Mouse (Mus musculus): Measurements from ENCODE around the gene Serpina5.

The Serpina5 gene

DNA sequence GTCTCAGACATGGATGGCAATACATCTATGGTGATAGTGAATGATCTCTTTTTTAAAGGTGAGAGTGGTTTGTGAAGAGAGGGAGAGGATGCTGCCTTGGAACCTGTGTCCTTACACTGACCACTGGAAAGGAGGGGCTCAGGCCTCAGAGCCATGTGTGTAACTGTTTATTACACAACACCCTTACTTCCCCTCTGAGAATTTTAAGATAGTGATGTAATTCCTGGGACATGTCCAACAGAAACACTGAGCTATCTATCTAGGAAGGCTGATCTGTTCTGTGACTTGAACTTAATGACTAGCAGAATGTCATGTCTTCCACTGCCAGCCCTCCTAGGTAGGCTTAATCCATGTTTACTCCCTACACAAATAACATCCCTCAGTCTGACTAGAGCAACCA, 30.1 kb downstream of the Serpina5 start:
- no peak for DNase-seq

DNA sequence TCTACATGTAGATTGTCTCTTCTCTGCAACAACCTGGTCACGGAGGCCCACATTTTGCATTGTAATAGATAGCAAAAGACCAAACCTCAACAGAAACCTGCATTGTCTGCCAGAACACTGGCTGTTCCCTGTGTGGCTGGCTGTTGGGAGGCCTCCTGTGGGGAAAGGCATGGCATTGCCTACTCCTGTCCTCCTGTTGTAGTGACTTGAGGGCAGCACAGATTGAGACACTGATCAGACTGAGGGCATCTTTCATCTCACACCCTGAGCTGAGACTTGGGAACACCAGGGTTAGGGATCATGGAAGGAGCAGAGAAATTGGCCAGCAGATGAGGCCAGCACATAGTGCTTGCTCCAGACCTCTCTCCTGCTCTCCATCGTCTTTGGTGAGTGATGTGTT, 37.3 kb downstream of the Serpina5 start:
- no peak for DNase-seq

DNA sequence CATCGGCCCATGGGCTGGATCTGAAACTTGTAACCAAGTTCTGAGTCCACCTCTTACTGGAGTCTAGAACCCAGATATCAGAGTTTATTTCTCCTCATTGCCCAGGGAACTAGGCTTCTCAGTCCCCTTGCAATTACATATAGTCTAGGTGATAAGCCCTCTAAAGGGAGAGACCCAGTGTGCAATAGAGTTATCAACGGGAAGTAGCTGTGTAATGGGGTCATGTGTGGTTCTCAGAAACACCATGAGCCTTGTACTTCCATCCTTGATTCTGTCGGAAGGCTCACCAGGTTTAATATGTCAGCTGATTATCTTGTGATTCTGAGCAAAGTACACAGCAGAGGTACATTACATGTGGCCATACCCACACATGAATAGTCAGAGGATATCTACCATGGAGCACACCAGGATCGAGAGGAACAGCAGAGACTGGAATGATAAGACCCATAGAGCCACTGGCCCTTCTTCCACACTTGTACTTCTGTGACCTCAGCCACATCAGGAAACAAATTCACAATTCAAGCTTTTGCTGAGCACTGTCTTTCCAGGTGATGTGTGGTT, 39.7 kb downstream of the Serpina5 start:
- DNase-seq = no peak

DNA sequence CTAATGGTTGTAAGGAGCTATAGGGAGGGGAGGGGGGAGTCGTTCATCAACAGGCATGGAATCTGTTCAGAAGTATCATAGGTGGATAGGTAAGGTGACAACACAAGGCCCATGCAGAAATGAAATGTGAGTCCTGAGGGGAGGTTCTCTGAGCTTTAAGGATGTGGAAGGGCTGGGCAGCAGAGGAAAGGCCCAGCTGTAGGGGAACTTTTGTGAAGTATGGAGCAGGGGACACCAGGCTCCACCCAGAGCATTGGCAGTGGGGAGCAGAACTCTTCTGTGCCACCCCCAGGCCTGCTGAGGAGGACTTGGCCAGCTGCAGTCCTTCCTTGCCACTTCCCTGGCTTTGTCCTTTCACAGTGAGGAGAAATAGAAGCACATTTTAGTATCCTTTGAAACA, 40.6 kb downstream of the Serpina5 start:
- DNase-seq = no peak

DNA sequence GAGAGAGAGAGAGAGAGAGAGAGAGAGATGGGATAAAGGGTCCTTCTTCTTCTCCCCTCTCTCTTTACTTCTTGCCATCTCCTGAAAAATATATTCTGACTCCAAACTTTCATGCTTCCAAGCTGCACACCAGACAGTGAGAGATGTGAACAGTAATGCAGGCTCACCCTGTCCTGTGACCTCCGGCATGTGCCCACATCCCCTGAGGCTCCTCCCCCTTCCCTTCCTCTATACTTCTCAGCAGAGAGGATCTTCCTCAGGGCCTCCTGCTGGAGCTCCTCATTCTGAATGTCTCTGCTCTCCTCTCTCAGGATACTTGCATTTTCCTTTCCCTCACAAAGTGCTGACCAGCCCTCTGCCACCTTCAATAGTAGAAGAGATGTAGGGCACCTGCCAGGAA, 41.5 kb downstream of the Serpina5 start:
- DNase-seq = no peak

DNA sequence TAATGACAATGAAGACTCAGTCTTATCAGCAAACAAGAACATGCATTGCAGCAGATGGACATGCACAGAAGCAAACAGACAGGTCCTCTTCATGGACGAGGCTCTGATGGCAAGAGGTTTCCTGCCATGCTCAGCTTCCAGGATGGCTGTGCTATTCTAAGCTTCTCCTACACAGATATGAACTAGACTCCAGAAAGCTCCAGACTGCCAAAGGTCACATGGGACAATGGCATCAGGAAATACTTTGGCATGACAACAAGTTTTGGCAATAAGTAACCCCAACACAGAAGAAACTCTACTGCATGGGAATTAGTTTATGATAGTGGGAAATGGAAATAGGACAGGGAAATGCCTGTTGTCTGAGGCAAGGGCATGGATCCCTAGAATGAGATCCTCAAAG, 42.4 kb downstream of the Serpina5 start:
- DNase-seq = no peak

DNA sequence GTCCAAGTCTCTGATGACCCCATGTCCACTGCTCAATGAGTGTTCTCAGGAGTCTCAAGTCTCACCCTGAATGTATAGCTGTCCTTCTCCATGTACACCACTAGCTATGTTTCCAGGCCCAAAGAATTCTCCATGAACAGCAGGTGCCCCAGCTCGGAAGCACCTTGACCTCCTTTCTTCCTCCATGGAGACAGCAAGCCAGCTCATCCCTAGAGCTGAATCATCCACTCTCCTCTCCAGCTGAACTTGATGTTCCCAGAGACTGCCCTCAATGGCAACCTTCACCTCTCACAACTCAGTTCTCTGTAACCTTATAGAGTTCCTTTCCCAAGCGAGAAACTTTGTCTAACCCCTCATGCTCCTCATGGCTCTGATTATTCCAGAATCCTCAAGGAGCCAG, 44.7 kb downstream of the Serpina5 start:
- DNase-seq = no peak

DNA sequence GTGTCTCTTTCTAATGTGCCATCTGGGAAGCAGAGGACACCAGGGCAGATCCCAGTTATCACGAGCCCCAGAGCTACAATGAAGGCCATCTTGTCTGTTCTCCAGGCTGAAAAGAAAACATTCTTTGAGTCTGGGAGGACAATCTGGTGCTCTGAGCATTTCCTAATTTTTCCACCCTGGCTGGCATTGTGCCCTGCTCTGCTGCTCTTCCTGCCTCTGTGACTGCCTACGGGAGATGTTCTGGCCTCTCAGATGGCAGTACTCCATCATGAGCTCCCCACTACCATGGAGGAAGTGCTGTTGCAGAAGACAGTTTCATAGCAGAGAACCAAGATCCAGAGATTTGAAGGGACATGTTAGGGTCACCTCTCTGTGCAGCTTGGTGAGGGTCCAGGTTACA, 51.1 kb downstream of the Serpina5 start:
- DNase-seq = no peak

DNA sequence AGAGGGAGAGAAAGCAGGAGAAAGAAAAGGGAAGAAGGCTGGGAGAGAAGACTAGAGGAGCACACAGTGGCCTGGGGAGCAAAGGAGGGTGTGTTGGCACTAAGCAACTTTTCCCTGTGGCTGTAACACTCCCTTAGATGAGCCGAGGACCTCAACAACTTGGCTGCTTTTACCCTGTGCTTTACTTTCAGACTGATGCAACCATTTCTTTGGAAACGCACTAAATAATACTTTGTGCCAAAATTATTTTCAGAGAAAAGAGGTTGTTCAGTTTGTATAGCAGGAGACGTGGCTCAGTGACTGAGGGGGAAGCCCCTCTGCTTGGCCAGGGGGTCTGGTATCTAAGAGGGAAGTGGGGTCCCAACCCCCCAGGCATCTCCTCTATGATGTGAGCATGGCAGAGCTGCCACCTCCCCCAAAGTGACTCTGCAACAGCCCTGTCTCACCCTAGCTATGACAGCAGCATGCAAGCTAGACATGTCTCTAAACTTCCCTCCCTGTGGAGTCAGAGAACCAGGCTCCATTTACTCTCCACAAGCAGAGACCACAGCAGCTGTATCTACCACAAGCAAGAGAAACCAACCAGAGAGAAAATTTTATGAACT, 52.2 kb downstream of the Serpina5 start:
- no peak for DNase-seq

DNA sequence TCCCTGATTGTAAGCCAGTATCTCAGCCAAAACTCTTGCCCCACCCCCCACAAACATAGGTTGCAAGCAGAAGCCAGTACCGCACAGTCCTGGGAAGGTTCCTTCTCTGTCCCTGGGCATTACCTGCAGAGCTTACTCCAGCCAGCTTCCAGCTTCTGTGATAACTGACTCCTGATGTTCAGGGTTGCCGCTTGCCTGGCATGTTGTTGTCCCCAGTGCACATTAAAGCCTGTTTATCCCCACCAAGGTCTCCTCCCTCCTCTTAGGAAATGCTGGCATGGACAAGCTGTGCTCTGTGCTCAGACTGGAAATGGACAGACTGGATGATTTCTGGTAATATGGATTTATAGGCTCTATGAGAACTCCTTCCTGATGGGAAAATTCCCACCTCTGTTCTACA, 52.7 kb downstream of the Serpina5 start, which contains the start of gene Serpina3c:
Serpina3c (minus strand) TSS at position 215 of the 400 bp plus-strand sequence.
- no peak for DNase-seq

Measured in kidney, postnatal 4 days (tissue).